Mouse (Mus musculus) ES-E14 (cell line): ENCODE results near the gene Pgbd5. TPM values are rescaled to one million over a fixed set of nuclear protein-coding genes. Genes with fewer than 3 reads are reported as not detected.

Source experiments
- DNase-seq: peaks from one replicate; pipeline ENCODE4 v3.0.0-alpha.2; 2013; ENCODE audit warnings: low read depth, low spot score
- H3K27ac ChIP-seq: 2 replicates; pipeline ENCODE4 v1.5.1; 2012; ENCODE audit warnings: low read depth, mild to moderate bottlenecking, low read length, moderate library complexity, mixed read lengths; ENCODE audit not compliant: poor library complexity, insufficient read depth, severe bottlenecking
- H3K36me3 ChIP-seq: 2 replicates; pipeline ENCODE4 v1.6.1; 2012; ENCODE audit warnings: mild to moderate bottlenecking, low read length, moderate library complexity, mixed read lengths; ENCODE audit not compliant: control insufficient read depth, poor library complexity, insufficient read depth, severe bottlenecking
- H3K4me1 ChIP-seq, 2 experiments: fragments of 150-350 bp in 1 of 2; sonication (generic) in 1 of 2; 2 replicates each; pipeline ENCODE4 v1.6.1; 2012; ENCODE audit warnings: low read length in 2 of 2, mild to moderate bottlenecking in 1 of 2, mixed read lengths in 1 of 2; ENCODE audit not compliant: control insufficient read depth in 2 of 2, insufficient read depth in 2 of 2, poor library complexity in 1 of 2
- H3K4me3 ChIP-seq, 2 experiments: fragments of 150-350 bp in 1 of 2; sonication (generic) in 1 of 2; 2 replicates each; pipeline ENCODE4 v1.5.1; 2012; ENCODE audit warnings: low read length in 2 of 2, low read depth in 1 of 2, mild to moderate bottlenecking in 1 of 2, mixed read lengths in 1 of 2; ENCODE audit not compliant: insufficient read depth in 1 of 2, poor library complexity in 1 of 2, severe bottlenecking in 1 of 2
- H3K9ac ChIP-seq: 2 replicates; pipeline ENCODE4 v1.6.1; 2012; ENCODE audit warnings: low read depth, mild to moderate bottlenecking, low read length, mixed read lengths; ENCODE audit not compliant: poor library complexity, insufficient read depth, severe bottlenecking
- H3K9me3 ChIP-seq: fragments of 150-350 bp; sonication (generic); 2 replicates; pipeline ENCODE4 v1.6.1; 2012; ENCODE audit warnings: low read depth, mild to moderate bottlenecking, low read length; ENCODE audit not compliant: control insufficient read depth, insufficient read depth
- CHD2 ChIP-seq: IDR thresholded peaks from 2 replicates; pipeline ENCODE4 v1.6.1; 2014; ENCODE audit warnings: mild to moderate bottlenecking, low read depth, low read length, inconsistent platforms
- HCFC1 ChIP-seq: IDR thresholded peaks from 2 replicates; pipeline ENCODE4 v1.6.1; 2012; ENCODE audit warnings: low read length, inconsistent platforms, borderline replicate concordance; ENCODE audit not compliant: insufficient read depth
- MAFK ChIP-seq: IDR thresholded peaks from 2 replicates; pipeline ENCODE4 v1.6.1; 2014; ENCODE audit warnings: mild to moderate bottlenecking, low read depth, low read length, inconsistent platforms; ENCODE audit not compliant: insufficient read depth
- ZC3H11A ChIP-seq: IDR thresholded peaks from 2 replicates; pipeline ENCODE4 v1.6.1; 2012; ENCODE audit warnings: low read depth, mild to moderate bottlenecking, inconsistent platforms, low read length, borderline replicate concordance
- ZNF384 ChIP-seq: IDR thresholded peaks from 2 replicates; pipeline ENCODE4 v1.6.1; 2012; ENCODE audit warnings: low read depth, low read length, inconsistent platforms
- in situ Hi-C, 2 experiments: fragments of 600-800 bp; cut with MboI; formaldehyde crosslinking; loops; one replicate each; pipeline ENCODE4 v1.15.1; 2025; ENCODE audit warnings: low sequenced_read_pairs in 2 of 2, inconsistent platforms in 1 of 2; ENCODE audit not compliant: unreplicated experiment in 2 of 2
- total RNA-seq: library from RNA; depleted of rRNA; stranded (reverse); fragments of 300-350 nt; gene quantifications from 2 replicates; pipeline ENCODE4 v1.2.3, GENCODE M21; 2012

The Pgbd5 gene
- total RNA-seq, 1 experiment: 2.1 TPM

- Histone ChIP-seq H3K27ac (no peak overlapping the region), H3K4me1 (no peaks in the 10 kb centered on the region), H3K36me3 (no peaks in the 10 kb centered on the region), H3K9me3 (no peaks in the 10 kb centered on the region), H3K4me3 (no peak overlapping the region), H3K9ac (no peak overlapping the region)
- TF ChIP-seq ZNF384: no peak
- TF ChIP-seq ZC3H11A: no peak
- no peak for TF ChIP-seq CHD2
- TF ChIP-seq HCFC1: no peak
- no peak for TF ChIP-seq MAFK
- in situ Hi-C loops: no loop called here
- DNase-seq: no peak
Measured at GRCm38 (mm10) chr8:124448962-124449670, 9.7 kb upstream of the Pgbd5 start.

GRCm38 (mm10) chr8:124436741-124437140 lies 2.7 kb downstream of the Pgbd5 start:
- no peak overlapping the region for H3K27ac ChIP-seq
- H3K9me3 ChIP-seq: no peaks in the 10 kb centered on the region
- in situ Hi-C loops: no loop called here
- peaks cover 3 to 20% of the 10 kb centered on the region in 2 experiments; a peak in 2 of 4 replicates for H3K4me1 ChIP-seq
- no peak overlapping the region for H3K4me3 ChIP-seq
- H3K36me3 ChIP-seq: no peaks in the 10 kb centered on the region
- TF ChIP-seq ZNF384 (no peak), ZC3H11A (no peak), CHD2 (no peak), MAFK (no peak), HCFC1 (no peak)
- H3K9ac ChIP-seq: no peak overlapping the region
- DNase-seq: no peak

GRCm38 (mm10) chr8:124435707-124436243 lies 3.7 kb downstream of the Pgbd5 start:
- no peaks in the 10 kb centered on the region for H3K36me3 ChIP-seq
- no peak for DNase-seq
- H3K9me3 ChIP-seq: no peaks in the 10 kb centered on the region
- H3K27ac ChIP-seq: no peak overlapping the region
- peaks cover 3 to 20% of the 10 kb centered on the region in 2 experiments; a peak in 2 of 4 replicates for H3K4me1 ChIP-seq
- in situ Hi-C loops: no loop called here
- H3K4me3 ChIP-seq: no peak overlapping the region
- TF ChIP-seq MAFK: no peak
- TF ChIP-seq CHD2: no peak
- no peak for TF ChIP-seq HCFC1
- TF ChIP-seq ZC3H11A: no peak
- TF ChIP-seq ZNF384: no peak
- H3K9ac ChIP-seq: no peak overlapping the region

- no peaks in the 10 kb centered on the region for H3K9me3 ChIP-seq
- in situ Hi-C loops: no loop called here
- H3K27ac ChIP-seq: no peak overlapping the region
- peaks cover 3 to 20% of the 10 kb centered on the region in 2 experiments; a peak in 2 of 4 replicates for H3K4me1 ChIP-seq
- H3K4me3 ChIP-seq: no peak overlapping the region
- no peak for TF ChIP-seq ZNF384
- no peak for TF ChIP-seq ZC3H11A
- no peak for TF ChIP-seq HCFC1
- no peak for TF ChIP-seq CHD2
- TF ChIP-seq MAFK: no peak
- DNase-seq: no peak
- H3K9ac ChIP-seq: no peak overlapping the region
- H3K36me3 ChIP-seq: no peaks in the 10 kb centered on the region
Measured at GRCm38 (mm10) chr8:124435170-124435569, 4.3 kb downstream of the Pgbd5 start.
